Mouse (Mus musculus) splenic B cell, adult 2 months (primary cell): ENCODE measurements around the gene Gm28048.
A peak's percentile ranks its signal among the peaks of the same experiment; 100 is the strongest.

Experiments
- DNase-seq: peaks from one replicate; pipeline ENCODE4 v3.0.0-alpha.2; 2011; ENCODE audit warnings: low read depth, low spot score
- H3K27me3 ChIP-seq: 2 replicates; pipeline ENCODE4 v1.6.1; 2012; ENCODE audit warnings: mild to moderate bottlenecking, low read length, moderate library complexity, mixed read lengths; ENCODE audit not compliant: control insufficient read depth, poor library complexity, insufficient read depth, severe bottlenecking
- H3K36me3 ChIP-seq: 2 replicates; pipeline ENCODE4 v1.6.1; 2012; ENCODE audit warnings: mild to moderate bottlenecking, low read length, moderate library complexity, mixed read lengths; ENCODE audit not compliant: control insufficient read depth, poor library complexity, insufficient read depth, severe bottlenecking

Gm28048 gene

DNA sequence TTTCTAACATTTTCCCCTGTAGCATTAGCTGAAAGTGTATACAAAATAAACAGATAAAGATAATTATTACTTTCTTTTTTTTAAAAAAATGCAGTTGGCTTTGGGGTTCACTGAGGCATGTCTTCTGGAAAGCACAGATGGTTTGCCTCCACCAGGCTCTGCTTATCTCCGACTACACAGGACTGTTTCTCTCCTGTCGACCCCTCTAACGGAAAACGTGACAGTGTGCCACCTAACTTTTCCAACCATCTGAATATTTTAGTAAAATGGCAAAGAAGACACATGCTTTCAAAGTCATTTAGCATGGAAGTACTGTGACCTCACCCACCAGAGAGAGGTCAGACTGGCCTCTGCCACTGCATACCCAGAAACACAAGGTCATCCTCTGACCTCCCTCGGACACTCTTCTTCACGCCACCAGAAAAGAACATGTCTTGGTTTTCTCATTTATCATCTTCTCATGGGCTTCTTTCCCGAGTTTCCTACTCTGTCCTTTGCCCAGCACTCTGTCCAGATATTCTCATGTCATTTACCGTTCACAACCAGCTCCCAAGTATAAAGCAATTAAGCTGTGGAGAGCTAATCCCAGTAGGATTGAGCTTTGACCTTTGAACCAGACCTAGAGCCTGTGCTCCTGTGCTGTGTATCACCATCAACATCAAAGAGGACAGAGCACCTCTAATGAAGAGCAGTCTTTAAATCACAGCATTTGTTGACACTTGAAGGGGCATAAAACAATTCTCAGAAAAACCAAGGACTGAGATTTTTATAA is 134.7 kb downstream of the Gm28048 start:
- H3K27me3 ChIP-seq = no peaks in the 10 kb centered on the region
- DNase-seq = no peak
- H3K36me3 ChIP-seq = no peaks in the 10 kb centered on the region

GRCm38 (mm10) chr11:22846093-22846835 is 135.6 kb downstream of the Gm28048 start:
- peak; percentile 47 for DNase-seq
- H3K36me3 ChIP-seq = no peaks in the 10 kb centered on the region
- no peaks in the 10 kb centered on the region for H3K27me3 ChIP-seq

- Histone ChIP-seq H3K36me3 (no peaks in the 10 kb centered on the region), H3K27me3 (no peaks in the 10 kb centered on the region)
- DNase-seq = peak; percentile 50
These were observed 136.9 kb downstream of the Gm28048 start for GRCm38 (mm10) chr11:22844754-22845718.

GRCm38 (mm10) chr11:22839456-22839855 is 142.4 kb downstream of the Gm28048 start:
- DNase-seq = no peak
- H3K36me3 ChIP-seq = peaks cover 7% of the 10 kb centered on the region

GRCm38 (mm10) chr11:22838361-22838760 is 143.5 kb downstream of the Gm28048 start:
- peaks cover 7% of the 10 kb centered on the region for H3K36me3 ChIP-seq

More at GRCm38 (mm10) chr11:22839456-22839855, 142.4 kb downstream of the Gm28048 start:
- H3K27me3 ChIP-seq = no peaks in the 10 kb centered on the region

DNA sequence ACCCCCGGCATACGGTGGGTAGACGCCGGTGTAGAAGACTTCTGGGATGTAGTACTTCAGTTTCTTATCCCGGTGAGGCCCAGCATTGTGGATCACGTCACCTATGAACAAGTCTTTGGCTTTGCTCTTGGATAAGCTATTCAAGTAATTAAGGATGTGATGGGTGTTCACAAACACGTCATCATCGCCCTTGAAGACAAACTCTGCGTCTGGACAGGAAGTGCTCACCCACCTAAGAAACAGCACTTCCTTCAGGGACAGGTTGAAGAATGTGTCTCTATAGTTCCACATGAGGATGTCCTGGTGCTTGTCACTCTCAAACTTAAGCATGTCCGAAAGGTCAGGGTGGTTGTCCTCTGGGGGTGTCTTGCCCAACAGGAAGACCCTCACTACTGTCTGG is 145.6 kb downstream of the Gm28048 start:
- H3K27me3 ChIP-seq = no peaks in the 10 kb centered on the region
- no peak for DNase-seq
- peaks cover 7% of the 10 kb centered on the region for H3K36me3 ChIP-seq

More at GRCm38 (mm10) chr11:22838361-22838760, 143.5 kb downstream of the Gm28048 start:
- DNase-seq = no peak
- H3K27me3 ChIP-seq = no peaks in the 10 kb centered on the region

- Histone ChIP-seq H3K36me3 (peaks cover 4% of the 10 kb centered on the region), H3K27me3 (no peaks in the 10 kb centered on the region)
- DNase-seq = no peak
These were observed 149.3 kb downstream of the Gm28048 start for GRCm38 (mm10) chr11:22832600-22832999.

GRCm38 (mm10) chr11:22831916-22832315 is 150.0 kb downstream of the Gm28048 start:
- DNase-seq = no peak
- H3K36me3 ChIP-seq = peaks cover 4% of the 10 kb centered on the region

GRCm38 (mm10) chr11:22830684-22831083 is 151.2 kb downstream of the Gm28048 start:
- Histone ChIP-seq H3K36me3 (no peaks in the 10 kb centered on the region; the same call in 1 of the 2 replicates), H3K27me3 (no peaks in the 10 kb centered on the region)
- no peak for DNase-seq

More at GRCm38 (mm10) chr11:22831916-22832315, 150.0 kb downstream of the Gm28048 start:
- H3K27me3 ChIP-seq = no peaks in the 10 kb centered on the region

DNA sequence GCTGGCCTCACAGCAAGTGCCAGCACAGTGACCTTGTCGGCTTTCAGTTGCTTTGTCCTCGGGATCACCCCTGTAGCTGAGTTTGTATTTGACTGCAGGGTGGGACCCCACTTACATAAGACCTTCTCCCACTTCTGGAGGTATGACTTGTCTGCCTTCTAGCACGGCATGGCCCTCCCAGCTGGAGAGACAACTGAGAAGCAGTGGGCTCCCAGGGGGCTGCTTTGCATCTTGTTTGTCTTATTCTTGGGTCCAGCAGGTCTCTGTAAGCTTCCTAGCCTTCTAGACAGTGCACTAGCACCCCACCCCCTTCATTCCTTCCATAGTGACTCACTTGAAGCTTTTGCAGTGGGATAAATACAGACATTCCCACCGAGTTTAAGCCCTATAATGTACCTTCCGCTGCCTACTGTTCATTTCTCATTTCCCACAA is 151.7 kb downstream of the Gm28048 start:
- no peak for DNase-seq
- Histone ChIP-seq H3K36me3 (no peaks in the 10 kb centered on the region; the same call in 1 of the 2 replicates), H3K27me3 (no peaks in the 10 kb centered on the region)

DNA sequence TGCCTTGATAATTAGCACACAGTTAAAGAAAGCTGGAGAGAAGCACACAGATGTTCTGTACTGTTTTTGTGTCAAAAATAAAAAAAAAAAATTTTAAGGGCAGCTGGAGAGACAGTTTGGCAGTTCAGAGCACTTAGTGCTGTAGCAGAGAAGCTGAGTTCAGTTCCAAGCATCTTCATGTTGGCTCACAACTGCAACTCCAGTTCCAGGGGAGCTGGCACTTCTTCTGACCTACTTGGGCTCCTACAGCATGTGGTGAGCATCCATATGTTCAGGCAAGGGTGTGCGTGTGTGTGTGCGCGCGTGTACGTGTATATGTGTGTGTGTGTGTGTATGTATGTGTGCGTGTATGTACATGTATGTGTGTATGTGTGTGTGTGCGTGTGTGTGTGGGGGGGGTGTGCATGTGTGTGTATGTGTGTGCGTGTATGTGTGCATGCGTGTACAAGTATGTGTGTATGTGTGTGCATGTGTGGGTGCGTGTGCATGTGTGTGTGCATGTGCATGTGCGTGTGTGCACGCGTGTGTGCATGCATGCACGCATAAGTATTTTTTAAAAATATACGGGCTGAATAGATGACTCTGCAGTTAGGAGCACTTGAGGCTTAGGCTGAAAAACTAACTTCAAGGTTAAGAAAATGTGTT is 152.8 kb downstream of the Gm28048 start:
- no peak for DNase-seq
- Histone ChIP-seq H3K27me3 (no peaks in the 10 kb centered on the region), H3K36me3 (no peaks in the 10 kb centered on the region; the same call in 1 of the 2 replicates)

DNA sequence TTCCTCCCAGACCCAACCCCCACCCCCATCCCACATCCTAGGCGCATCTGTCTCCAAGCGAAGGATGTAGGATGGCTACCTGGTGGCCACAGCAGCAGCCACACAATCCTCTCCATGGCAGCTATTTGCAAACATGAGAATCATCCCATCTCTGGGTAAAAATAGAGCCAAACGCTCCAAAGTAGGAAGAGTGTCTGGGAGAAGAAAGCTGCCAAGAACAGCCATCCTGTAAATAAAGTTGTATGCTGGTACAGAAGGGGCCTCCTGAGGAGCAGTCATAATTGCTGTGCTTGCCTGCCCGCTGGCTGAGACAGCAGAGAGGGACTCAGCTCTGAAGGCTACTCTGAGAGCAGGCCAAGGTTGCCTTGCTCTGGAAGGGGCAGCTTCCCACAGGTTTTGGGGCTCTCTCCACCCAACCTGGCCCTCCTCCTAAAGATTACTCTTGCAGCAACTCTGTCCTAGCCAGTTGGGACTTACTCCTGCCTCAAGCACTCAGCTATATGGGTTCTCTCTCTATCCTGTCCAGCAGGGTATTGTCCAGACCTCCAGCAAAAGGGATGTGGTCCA is 154.3 kb downstream of the Gm28048 start:
- no peaks in the 10 kb centered on the region for H3K27me3 ChIP-seq
- DNase-seq = no peak
- H3K36me3 ChIP-seq = no peaks in the 10 kb centered on the region

DNA sequence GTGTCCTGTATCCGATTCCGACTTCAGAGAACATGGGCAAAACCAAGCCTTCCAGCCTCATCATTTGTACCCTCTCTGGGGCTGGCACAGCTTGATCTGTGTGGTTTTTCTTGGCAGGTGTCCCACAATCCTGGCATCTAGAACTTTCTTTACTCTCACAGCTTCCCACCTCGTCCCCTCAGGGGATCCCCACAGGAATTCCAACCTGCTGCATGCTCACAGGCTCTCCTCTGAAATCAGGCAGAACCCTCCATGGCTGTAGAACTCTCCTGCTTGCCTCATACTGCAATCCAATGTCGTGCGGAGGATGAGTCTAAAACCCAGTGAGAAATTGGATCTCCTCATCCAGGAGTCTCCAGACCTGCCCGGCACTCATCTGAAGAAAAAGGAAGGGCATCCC is 155.2 kb downstream of the Gm28048 start:
- no peak for DNase-seq
- Histone ChIP-seq H3K27me3 (no peaks in the 10 kb centered on the region), H3K36me3 (no peaks in the 10 kb centered on the region)

- DNase-seq = no peak
- H3K36me3 ChIP-seq = no peaks in the 10 kb centered on the region
- no peaks in the 10 kb centered on the region for H3K27me3 ChIP-seq
These were observed 155.8 kb downstream of the Gm28048 start for GRCm38 (mm10) chr11:22826051-22826450.
